Mouse (Mus musculus): ENCODE results near the gene Mup3.
"Not testable (repeated sequence)": the region's sequence is repeated elsewhere in the genome, so short reads cannot be mapped to it uniquely, and the experiment has no call there.

The Mup3 gene

GRCm38 (mm10) chr4:62087241-62087640, at the start of gene Mup3:
Gene Mup3 (minus strand): TSS chr4:62087342.
- DNase-seq (ENCODE audit: extremely low spot score): no peak

- no peak for DNase-seq (ENCODE audit: extremely low spot score)
Observed at GRCm38 (mm10) chr4:62133706-62134105, 46.6 kb upstream of the Mup3 start.

GRCm38 (mm10) chr4:62103366-62103765, 16.2 kb upstream of the Mup3 start:
- not testable (repeated sequence) for DNase-seq (ENCODE audit: extremely low spot score)

GRCm38 (mm10) chr4:62087953-62088352, 811 bp upstream of the Mup3 start:
- DNase-seq (ENCODE audit: extremely low spot score): no peak

- no peak for DNase-seq (ENCODE audit: extremely low spot score)
Observed at GRCm38 (mm10) chr4:62082755-62083154, 4.4 kb downstream of the Mup3 start.

GRCm38 (mm10) chr4:62075126-62075525, 12.0 kb downstream of the Mup3 start:
- no peak for DNase-seq (ENCODE audit: extremely low spot score)

GRCm38 (mm10) chr4:62054780-62055179, 32.4 kb downstream of the Mup3 start:
- DNase-seq (ENCODE audit: extremely low spot score): not testable (repeated sequence)

GRCm38 (mm10) chr4:62054058-62054457, 33.1 kb downstream of the Mup3 start, which contains the start of gene Mup20:
Gene Mup20 (minus strand): TSS chr4:62054158.
- not testable (repeated sequence) for DNase-seq (ENCODE audit: extremely low spot score)
